Mouse (Mus musculus) erythroblast, adult 5-6 weeks (primary cell): ENCODE data around the gene Gm1604a. TPM values are rescaled to one million over a fixed set of nuclear protein-coding genes. Genes with fewer than 3 reads are reported as not detected.
"Not testable (repeated sequence)": the region's sequence is repeated elsewhere in the genome, so short reads cannot be mapped to it uniquely, and the experiment has no call there.

ENCODE experiments used
- ATAC-seq: replicated peaks from 2 replicates; pipeline ENCODE4 v1.8.0; 2016; ENCODE audit warnings: moderate number of reproducible peaks, mild to moderate bottlenecking, moderate TSS enrichment, inconsistent platforms; ENCODE audit not compliant: poor library complexity, low FRiP score, severe bottlenecking
- total RNA-seq, 2 experiments: library from RNA; stranded (forward) in 1 of 2; stranded (reverse) in 1 of 2; fragments of 150-400 nt in 1 of 2; fragments of 200-764, 138-1000 nt in 1 of 2; gene quantifications; 2 replicates each; pipeline versions ENCODE4 v1.2.3 to v1.2.4; 2015 to 2017; ENCODE audit warnings: low replicate concordance in 2 of 2

Gm1604a gene
- total RNA-seq (2015; ENCODE audit: low replicate concordance) (not detected in 2 replicates), total RNA-seq (2017; ENCODE audit: low replicate concordance) (2.4 TPM in 1 of 2 replicates, not detected in the other)

GRCm38 (mm10) chr17:7025257-7025656 lies at the start of gene Gm1604a:
Gene Gm1604a (plus strand): TSS chr17:7025568.
- not testable (repeated sequence) for ATAC-seq

DNA sequence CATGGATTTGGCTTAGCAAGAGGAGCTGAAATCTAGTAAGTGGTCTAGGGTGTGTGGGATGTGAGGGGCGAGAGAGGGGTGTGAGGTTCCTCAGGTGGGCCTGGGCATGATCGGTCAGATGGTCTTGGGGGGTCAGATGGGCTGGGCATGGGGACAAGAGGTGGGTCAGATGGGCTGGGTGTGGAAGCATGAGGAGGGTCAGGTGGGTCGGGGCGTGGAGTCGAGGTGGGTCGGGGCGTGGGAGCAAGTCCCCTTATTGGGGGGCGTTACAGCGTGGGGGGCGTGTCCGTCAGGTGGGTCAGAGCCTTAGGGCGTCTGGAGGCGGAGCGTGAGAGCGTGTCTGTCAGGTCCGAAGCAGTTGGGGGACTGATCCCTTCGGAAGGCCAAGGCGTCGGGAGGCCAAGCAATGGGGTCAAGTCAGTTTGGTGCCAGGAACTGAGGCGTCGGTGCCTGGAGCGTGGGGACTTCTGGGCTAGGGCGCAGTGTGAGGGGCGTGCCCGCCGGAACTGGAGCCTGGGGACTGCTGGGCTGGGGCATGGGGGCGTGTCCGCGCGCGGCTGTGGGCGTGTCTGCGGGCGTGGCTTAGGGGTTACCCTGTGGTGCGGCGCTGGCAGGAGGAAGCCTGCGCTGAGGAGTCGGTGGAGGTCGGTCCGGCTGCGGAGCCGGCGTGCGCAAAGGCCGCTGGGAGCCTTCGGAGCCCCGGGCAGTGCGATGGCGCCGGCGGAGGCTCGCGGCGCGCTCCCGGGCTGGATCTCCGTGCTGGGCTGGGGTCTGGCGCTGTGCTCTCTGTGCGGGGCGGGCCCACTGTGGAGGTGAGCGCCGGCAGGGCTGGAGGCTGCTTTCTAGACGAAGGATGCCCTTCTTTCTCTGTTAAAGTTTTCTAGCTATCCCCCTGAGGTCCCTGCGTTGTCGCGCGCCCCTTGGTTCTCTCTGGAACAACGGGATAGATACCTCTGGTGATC lies 46.8 kb upstream of the Gm1604a start, which contains the start of gene Gm49721:
Gm49721 (plus strand) TSS at position 618 of the 962 bp plus-strand sequence.
- peak; percentile 93 for ATAC-seq

DNA sequence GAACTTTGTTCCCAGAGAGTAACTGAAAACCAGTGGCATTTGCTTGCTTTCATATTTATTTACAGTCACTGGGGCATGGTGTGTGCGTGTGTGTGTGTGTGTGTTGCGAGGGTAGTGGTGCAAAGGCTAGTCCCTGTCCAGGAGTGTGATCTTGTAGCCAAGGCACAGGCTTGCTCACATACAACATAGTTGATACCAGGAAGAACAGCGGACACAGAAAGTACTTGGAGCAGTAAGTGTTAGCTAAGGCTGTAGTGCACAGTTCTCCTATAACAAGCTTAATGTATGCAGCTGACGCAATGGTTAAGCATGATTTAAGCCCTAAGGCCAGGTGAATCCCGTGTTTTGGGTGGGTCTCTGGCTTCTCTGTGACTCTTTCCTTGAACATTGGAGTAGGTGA lies 46.0 kb upstream of the Gm1604a start:
- ATAC-seq: 0 out of 2 replicates have a peak, but pooled peaks have one; percentile 7

- ATAC-seq: not testable (repeated sequence)
Observed at GRCm38 (mm10) chr17:6980144-6980543, 45.2 kb upstream of the Gm1604a start.

DNA sequence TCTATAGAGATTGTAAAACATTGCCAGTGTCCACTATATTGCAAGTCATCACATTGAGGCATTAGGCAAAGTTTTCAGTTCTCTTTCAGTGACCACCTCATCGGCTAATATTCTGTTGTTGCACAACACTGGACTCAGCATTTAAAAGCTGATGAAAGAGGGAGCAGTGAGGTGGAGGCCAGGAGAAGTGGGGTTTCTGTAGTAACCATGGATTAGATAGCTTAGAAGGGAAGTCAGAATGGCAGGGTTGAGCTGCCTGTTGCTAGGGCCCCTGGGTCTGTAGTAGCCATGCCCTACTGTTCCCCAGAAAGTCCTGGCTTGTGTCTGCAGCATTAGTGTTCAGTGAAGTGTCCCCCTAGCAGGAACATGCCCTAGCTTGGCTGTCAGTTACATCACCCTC lies 39.2 kb upstream of the Gm1604a start:
- not testable (repeated sequence) for ATAC-seq

GRCm38 (mm10) chr17:6995504-6995903 lies 29.9 kb upstream of the Gm1604a start:
- ATAC-seq: not testable (repeated sequence)

GRCm38 (mm10) chr17:6996826-6997225 lies 28.5 kb upstream of the Gm1604a start:
- ATAC-seq: not testable (repeated sequence)

DNA sequence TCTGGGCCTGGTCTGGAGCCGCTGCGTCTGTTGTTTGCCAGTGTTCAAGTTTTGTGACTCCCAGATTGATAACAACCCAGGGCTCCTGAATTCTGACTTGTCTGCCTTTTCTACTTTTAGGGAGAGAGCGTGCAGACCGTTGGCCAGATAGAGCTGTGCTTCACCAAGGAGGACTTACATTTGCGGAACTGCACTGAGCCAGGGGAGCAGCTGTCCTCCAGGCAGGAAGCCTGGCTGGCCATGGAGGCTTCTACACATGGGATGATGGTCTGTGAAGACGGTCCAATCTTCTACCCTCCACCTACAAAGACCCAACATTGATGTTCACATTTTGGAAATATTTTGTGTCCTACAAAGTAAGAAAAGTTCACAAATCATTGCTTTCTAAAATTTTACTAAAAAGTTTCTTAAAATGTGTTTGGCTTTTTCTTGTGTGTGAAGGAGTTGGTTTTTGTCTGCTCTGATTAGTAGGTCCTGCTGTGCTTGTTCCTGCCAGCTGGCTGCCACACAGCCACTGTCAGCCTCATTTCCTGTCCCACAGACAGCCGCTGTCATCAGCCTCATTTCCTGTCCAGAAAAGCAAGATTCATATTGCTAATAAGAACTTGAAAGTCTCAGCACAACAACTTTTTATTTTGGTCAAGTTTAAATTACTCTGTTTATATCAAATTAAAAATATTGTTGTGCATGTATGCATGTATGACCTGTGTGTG lies 27.4 kb upstream of the Gm1604a start:
- not testable (repeated sequence) for ATAC-seq

DNA sequence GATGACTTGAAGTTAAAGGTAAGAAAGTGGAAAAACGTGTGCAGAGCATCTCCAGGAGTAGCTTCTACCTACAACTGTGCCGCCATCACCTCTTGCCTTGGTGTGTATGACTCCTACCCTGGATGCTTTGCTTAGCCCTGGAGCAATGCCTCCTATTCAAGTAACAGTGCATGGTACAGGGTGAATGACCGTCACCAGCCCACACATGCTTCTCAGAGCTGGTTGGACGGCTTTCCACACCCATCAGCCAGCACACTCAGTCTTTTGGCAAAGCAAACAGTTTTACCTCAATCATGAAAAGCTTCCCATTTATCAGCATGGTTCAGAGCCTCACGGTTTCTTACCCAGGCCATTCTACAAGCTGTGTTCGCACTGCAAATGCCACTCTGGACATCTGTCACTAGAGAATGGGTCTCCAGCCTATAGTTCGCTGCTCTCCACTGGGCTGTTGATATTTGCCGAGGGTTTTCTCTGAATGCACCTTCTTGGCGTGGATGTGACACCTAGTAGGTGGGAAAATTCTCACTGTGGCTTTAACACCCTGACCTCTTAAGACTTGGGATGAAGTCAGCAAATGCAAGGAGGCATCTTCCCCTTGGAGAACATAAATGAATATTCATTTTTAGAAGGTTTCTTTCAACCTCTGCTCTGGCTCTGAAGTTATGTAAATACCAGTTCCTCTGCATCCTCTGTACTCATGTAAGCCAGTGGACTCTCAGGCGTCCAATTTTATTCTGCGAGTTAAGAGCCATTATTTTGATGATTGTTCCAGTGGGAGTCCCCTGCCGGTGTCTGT lies 23.4 kb upstream of the Gm1604a start:
- ATAC-seq: not testable (repeated sequence)

DNA sequence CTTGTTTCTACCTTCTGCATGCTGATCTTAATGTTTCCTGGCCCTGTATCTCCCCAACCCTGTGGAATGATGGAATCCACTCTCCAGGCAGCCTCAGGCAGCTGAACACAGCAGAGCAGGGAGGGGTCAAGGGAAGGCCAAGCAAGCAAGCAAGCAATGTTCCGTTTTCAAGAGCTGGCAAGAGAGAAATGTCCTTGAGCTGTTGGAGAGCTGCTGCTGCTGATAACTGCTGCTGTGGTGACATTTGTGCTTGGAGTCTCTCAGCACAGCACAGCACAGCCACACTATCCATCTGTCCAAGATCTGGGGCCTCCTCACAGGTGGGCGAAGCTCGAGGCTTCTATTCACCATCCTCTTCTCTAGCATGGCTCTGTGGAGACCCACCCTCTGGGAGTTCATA lies 22.0 kb upstream of the Gm1604a start:
- not testable (repeated sequence) for ATAC-seq

DNA sequence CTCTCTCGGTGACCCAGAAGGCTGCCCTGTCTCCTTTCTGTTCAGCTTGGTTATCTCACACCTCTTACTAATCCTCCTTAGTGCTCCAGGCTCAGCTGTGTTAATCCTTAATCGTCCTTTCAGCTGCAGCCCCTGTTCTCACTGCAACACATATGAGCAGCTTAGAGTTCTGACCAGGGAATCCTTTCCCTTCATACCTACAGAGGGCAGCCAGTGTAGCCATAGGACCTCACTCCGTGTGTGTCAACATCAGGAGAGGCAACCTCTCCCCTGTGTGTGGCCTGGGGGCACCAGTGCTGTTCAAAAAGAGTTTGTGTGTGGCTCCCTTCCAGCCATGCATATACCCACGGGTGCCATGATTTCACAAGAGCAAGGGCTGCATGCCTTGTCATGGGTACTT lies 19.7 kb upstream of the Gm1604a start:
- ATAC-seq: not testable (repeated sequence)

- ATAC-seq: not testable (repeated sequence)
Observed at GRCm38 (mm10) chr17:7008885-7009284, 16.5 kb upstream of the Gm1604a start.

- not testable (repeated sequence) for ATAC-seq
Observed at GRCm38 (mm10) chr17:7009440-7009839, 15.9 kb upstream of the Gm1604a start.

GRCm38 (mm10) chr17:7009901-7010300 lies 15.5 kb upstream of the Gm1604a start:
- ATAC-seq: not testable (repeated sequence)

- not testable (repeated sequence) for ATAC-seq
Observed at GRCm38 (mm10) chr17:7014190-7014589, 11.2 kb upstream of the Gm1604a start.

GRCm38 (mm10) chr17:7025764-7026346 lies 487 bp downstream of the Gm1604a start:
- ATAC-seq: not testable (repeated sequence)

DNA sequence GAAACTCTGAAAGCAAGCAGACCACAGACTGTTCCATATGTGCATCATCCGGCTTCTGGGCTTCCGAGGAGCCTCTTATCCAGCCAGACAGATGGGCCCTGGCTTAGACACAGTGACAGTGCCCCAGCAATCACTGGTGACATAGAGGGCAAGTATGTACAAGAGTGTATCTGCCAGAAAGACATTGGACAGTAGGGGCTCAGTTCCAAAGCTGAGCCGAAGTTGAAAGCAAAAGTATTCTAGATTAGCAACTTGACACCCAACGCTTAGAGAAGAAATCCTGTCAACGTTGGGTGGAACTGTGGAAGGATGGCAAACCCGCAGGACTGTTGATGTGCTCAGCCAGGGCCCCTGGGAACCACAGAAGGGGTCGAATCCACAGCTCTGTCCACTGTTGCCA lies 4.8 kb downstream of the Gm1604a start:
- ATAC-seq: not testable (repeated sequence)

GRCm38 (mm10) chr17:7030622-7031174 lies 5.3 kb downstream of the Gm1604a start:
- ATAC-seq: not testable (repeated sequence)
